Comparison of ENCODE assay signal across 8 mouse cellular contexts in the genomic region with DNA sequence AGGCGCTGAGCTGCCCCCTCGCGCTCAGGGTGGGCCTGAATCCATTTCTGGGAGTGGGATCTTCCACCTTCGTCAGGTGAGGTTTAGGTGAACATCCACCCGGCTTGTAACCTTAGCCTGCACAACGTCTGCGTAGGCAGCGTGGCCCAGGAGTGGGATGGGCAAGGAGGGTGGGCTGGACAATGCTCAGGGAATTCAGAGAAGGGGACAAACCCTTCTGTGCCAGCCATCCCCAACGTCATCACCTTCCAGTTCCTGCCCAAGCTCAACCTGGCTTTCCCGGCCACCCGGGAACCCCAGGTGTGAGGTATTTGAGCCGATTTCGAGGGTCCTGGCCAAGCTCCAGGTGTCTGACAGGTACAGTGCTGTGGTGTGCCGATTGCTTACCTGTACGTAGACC. TPM values are rescaled to one million over a fixed set of nuclear protein-coding genes. Genes with fewer than 3 reads are reported as not detected.
DNase-seq lines count a peak whose midpoint lies in the region; ATAC-seq and TF ChIP-seq lines count a peak whose summit lies in the region.

No protein-coding gene starts in this region.

- H3K4me1 ChIP-seq in liver, adult 2 months (ENCODE audit: control insufficient read depth, insufficient read depth, low read length): peaks cover 20% of the 10 kb centered on the region
- no peaks in the 10 kb centered on the region for H3K4me1 ChIP-seq in cerebellum, adult 2 months (ENCODE audit: control insufficient read depth, insufficient read depth, low read length)
- H3K4me1 ChIP-seq in forebrain, embryonic 16.5 days (replicated peaks; ENCODE audit: control insufficient read depth, insufficient read depth, low read length): peaks cover 13% of the 10 kb centered on the region

- peak overlapping the region; percentile 75 for H3K4me3 ChIP-seq in liver, adult 2 months (ENCODE audit: insufficient read depth, low read depth, low read length)
- peak overlapping the region; percentile 79 for H3K4me3 ChIP-seq in cerebellum, adult 2 months (replicated peaks; ENCODE audit: insufficient read depth, low read depth, low read length)
- H3K4me3 ChIP-seq in forebrain, embryonic 16.5 days (replicated peaks; ENCODE audit: low read length): peak overlapping the region; percentile 93
- peak overlapping the region; percentile 82 for H3K4me3 ChIP-seq in macrophage (ENCODE audit: inconsistent target)

- WGBS in liver, adult 2 months: 1% methylated on average over 15 of the region's 15 CpGs
- WGBS in cerebellum, adult 2 months: 4% methylated on average over 15 of the region's 15 CpGs
- WGBS in forebrain, embryonic 16.5 days: 8% methylated on average over 15 of the region's 15 CpGs
- WGBS in macrophage (ENCODE audit: missing documents): under 1% methylated on average over 14 of the region's 15 CpGs

- peak overlapping the region; percentile 98 for H3K4me2 ChIP-seq in forebrain, embryonic 16.5 days (ENCODE audit: low read length)

- no peak for TF ChIP-seq POLR2A in liver, adult 2 months (IDR thresholded peaks at IDR 0.05; ENCODE audit: extremely low read depth, insufficient read depth, low read length)
- no peak for TF ChIP-seq POLR2A in cerebellum, adult 2 months (IDR thresholded peaks at IDR 0.05; ENCODE audit: borderline replicate concordance, insufficient read depth, low read length)

- peak; percentile 14; the same call in 1 of the 2 replicates for ATAC-seq in forebrain, embryonic 16.5 days

- peaks cover 36% of the 10 kb centered on the region; the same call in 1 of the 2 replicates for H3K36me3 ChIP-seq in liver, adult 2 months (ENCODE audit: control insufficient read depth, insufficient read depth, low read length)
- peaks cover 17% of the 10 kb centered on the region for H3K36me3 ChIP-seq in forebrain, embryonic 16.5 days (ENCODE audit: control insufficient read depth, insufficient read depth)
- peaks cover 36% of the 10 kb centered on the region for H3K36me3 ChIP-seq in macrophage (ENCODE audit: inconsistent target)

- peaks cover 17% of the 10 kb centered on the region; the same call in 1 of the 2 replicates for H3K79me2 ChIP-seq in liver, adult 2 months (ENCODE audit: control insufficient read depth, insufficient read depth, low read length)
- H3K79me2 ChIP-seq in macrophage (ENCODE audit: inconsistent target): peaks cover 33% of the 10 kb centered on the region

- H3K27ac ChIP-seq in liver, adult 2 months (replicated peaks; ENCODE audit: insufficient read depth, low read depth, low read length): peak overlapping the region; percentile 60
- H3K27ac ChIP-seq in cerebellum, adult 2 months (ENCODE audit: insufficient read depth, low read length): peak overlapping the region; percentile 9; the same call in 1 of the 2 replicates
- H3K27ac ChIP-seq in forebrain, embryonic 16.5 days (ENCODE audit: low read length): peak overlapping the region; percentile 84
- peak overlapping the region; percentile 39 for H3K27ac ChIP-seq in macrophage

- no peaks in the 10 kb centered on the region for H3K27me3 ChIP-seq in liver, adult 2 months (ENCODE audit: control insufficient read depth, insufficient read depth, low read length)
- H3K27me3 ChIP-seq in cerebellum, adult 2 months (ENCODE audit: control insufficient read depth, insufficient read depth, low read length): no peaks in the 10 kb centered on the region
- no peaks in the 10 kb centered on the region for H3K27me3 ChIP-seq in forebrain, embryonic 16.5 days (replicated peaks; ENCODE audit: control insufficient read depth, insufficient read depth, low read length)

- H3K9ac ChIP-seq in liver, adult 2 months (ENCODE audit: low read depth, low read length): peak overlapping the region; percentile 82
- peak overlapping the region; percentile 97 for H3K9ac ChIP-seq in forebrain, embryonic 16.5 days (replicated peaks; ENCODE audit: low read depth, low read length)

- H3K9me3 ChIP-seq in forebrain, embryonic 16.5 days (ENCODE audit: control insufficient read depth, low read length): no peaks in the 10 kb centered on the region

- no peak for TF ChIP-seq CTCF in liver, adult 2 months (IDR thresholded peaks at IDR 0.05; ENCODE audit: low read depth, low read length)
- no peak for TF ChIP-seq CTCF in cerebellum, adult 2 months (IDR thresholded peaks at IDR 0.05; ENCODE audit: borderline replicate concordance, insufficient read depth, low read depth, low read length)

- no peak for DNase-seq in liver, adult 2 months (ENCODE audit: extremely low read depth, low read depth, low spot score)
- no peak for DNase-seq in liver
- DNase-seq in cerebellum, adult 2 months: peak in 1 of 2 experiments; percentile 47
- no peak for DNase-seq in gastrocnemius, adult 18-20 months (ENCODE audit: low spot score)
- no peak for DNase-seq in spleen, adult 12 weeks (ENCODE audit: low spot score)
- no peak for DNase-seq in right cerebral cortex, postnatal 4 days

RNA-seq across cellular contexts. Expression of a gene that starts 0.6 kb away (rescaled TPM):
- 87.8 and 131 TPM in 2 replicates for total RNA-seq in liver, adult 2 months (2014; rRNA removed)
- polyA plus RNA-seq in liver, adult 2 months (2012; rRNA removed): 75.0 and 111 TPM in 2 replicates
- 53.2 and 55.0 TPM in 2 replicates for polyA plus RNA-seq in cerebellum, adult 2 months (2012; rRNA removed)
- 26.3 and 27.2 TPM in 2 replicates for polyA plus RNA-seq in forebrain, embryonic 16.5 days (2015; fragmentation: Nextera tagmentation; extraction: Ambion mirVana)
- 10 to 100 TPM; 14.7 to 82.3 (median 36.8) TPM for total RNA-seq in macrophage (2018; cell fraction: chromatin; rRNA removed)
- total RNA-seq in macrophage (2018; cell fraction: cytosol; rRNA removed): 10 to 100 TPM; 39.2 to 89.3 (median 68.6) TPM
- 100 to 1,000 TPM in 19 of 26 experiments, 10 to 100 TPM in 7; 31.0 to 215 (median 113) TPM for total RNA-seq in macrophage (2018; cell fraction: nucleus; rRNA removed)
- 49.0 to 86.2 TPM (median 57.6 TPM) in 3 replicates for polyA plus RNA-seq in macrophage (2018)
- total RNA-seq in gastrocnemius, adult 18-20 months (2021): 10 to 100 TPM; 23.0 to 25.0 TPM

RNA-seq across cellular contexts. Expression of a gene that starts 16.8 kb away (rescaled TPM):
- total RNA-seq in liver, adult 2 months (2014; rRNA removed): 250 and 307 TPM in 2 replicates
- 153 and 185 TPM in 2 replicates for polyA plus RNA-seq in liver, adult 2 months (2012; rRNA removed)
- 49.8 and 52.2 TPM in 2 replicates for polyA plus RNA-seq in cerebellum, adult 2 months (2012; rRNA removed)
- polyA plus RNA-seq in forebrain, embryonic 16.5 days (2015; fragmentation: Nextera tagmentation; extraction: Ambion mirVana): 38.4 and 41.6 TPM in 2 replicates
- total RNA-seq in macrophage (2018; cell fraction: chromatin; rRNA removed): 10 to 100 TPM in 10 of 26 experiments, 1 to 10 TPM in 16; 1.3 to 16.5 (median 5.8) TPM
- total RNA-seq in macrophage (2018; cell fraction: cytosol; rRNA removed): 10 to 100 TPM in 11 of 26 experiments, 1 to 10 TPM in 15; 6.0 to 14.3 (median 9.6) TPM
- total RNA-seq in macrophage (2018; cell fraction: nucleus; rRNA removed): 10 to 100 TPM in 15 of 26 experiments, 1 to 10 TPM in 11; 2.0 to 25.0 (median 10.6) TPM
- 4.7 to 13.1 TPM (median 12.6 TPM) in 3 replicates for polyA plus RNA-seq in macrophage (2018)
- 100 to 1,000 TPM in 1 of 2 experiments, 10 to 100 TPM in 1; 86.0 to 147 TPM for total RNA-seq in gastrocnemius, adult 18-20 months (2021)

RNA-seq across cellular contexts. Expression of a gene that starts 18.4 kb away (rescaled TPM):
- 14.5 and 22.0 TPM in 2 replicates for total RNA-seq in liver, adult 2 months (2014; rRNA removed)
- 15.9 and 17.0 TPM in 2 replicates for polyA plus RNA-seq in liver, adult 2 months (2012; rRNA removed)
- 58.4 and 60.9 TPM in 2 replicates for polyA plus RNA-seq in cerebellum, adult 2 months (2012; rRNA removed)
- 46.5 and 47.0 TPM in 2 replicates for polyA plus RNA-seq in forebrain, embryonic 16.5 days (2015; fragmentation: Nextera tagmentation; extraction: Ambion mirVana)
- total RNA-seq in macrophage (2018; cell fraction: chromatin; rRNA removed): 100 to 1,000 TPM in 10 of 26 experiments, 10 to 100 TPM in 16; 52.3 to 143 (median 90.1) TPM
- 10 to 100 TPM; 30.8 to 61.1 (median 46.9) TPM for total RNA-seq in macrophage (2018; cell fraction: cytosol; rRNA removed)
- total RNA-seq in macrophage (2018; cell fraction: nucleus; rRNA removed): 100 to 1,000 TPM in 3 of 26 experiments, 10 to 100 TPM in 23; 41.2 to 111 (median 66.9) TPM
- 37.9 to 56.3 TPM (median 40.2 TPM) in 3 replicates for polyA plus RNA-seq in macrophage (2018)
- 10 to 100 TPM; 17.7 to 17.8 TPM for total RNA-seq in gastrocnemius, adult 18-20 months (2021)

RNA-seq across cellular contexts. Expression of a gene that starts 27.1 kb away (rescaled TPM):
- 455 and 516 TPM in 2 replicates for total RNA-seq in liver, adult 2 months (2014; rRNA removed)
- polyA plus RNA-seq in liver, adult 2 months (2012; rRNA removed): 82.7 and 98.8 TPM in 2 replicates
- polyA plus RNA-seq in cerebellum, adult 2 months (2012; rRNA removed): 434 and 456 TPM in 2 replicates
- 901 and 949 TPM in 2 replicates for polyA plus RNA-seq in forebrain, embryonic 16.5 days (2015; fragmentation: Nextera tagmentation; extraction: Ambion mirVana)
- 100 to 1,000 TPM in 7 of 26 experiments, 10 to 100 TPM in 19; 48.2 to 259 (median 88.5) TPM for total RNA-seq in macrophage (2018; cell fraction: chromatin; rRNA removed)
- 1,000 to 10,000 TPM in 13 of 26 experiments, 100 to 1,000 TPM in 13; 651 to 1,678 (median 1,040) TPM for total RNA-seq in macrophage (2018; cell fraction: cytosol; rRNA removed)
- total RNA-seq in macrophage (2018; cell fraction: nucleus; rRNA removed): 100 to 1,000 TPM in 25 of 26 experiments, 10 to 100 TPM in 1; 73.3 to 248 (median 137) TPM
- polyA plus RNA-seq in macrophage (2018): 1,052 to 1,678 TPM (median 1,580 TPM) in 3 replicates
- 100 to 1,000 TPM; 772 to 880 TPM for total RNA-seq in gastrocnemius, adult 18-20 months (2021)

RNA-seq across cellular contexts. Expression of a gene that starts 27.5 kb away (rescaled TPM):
- total RNA-seq in liver, adult 2 months (2014; rRNA removed): 31.0 and 35.0 TPM in 2 replicates
- 28.0 and 30.7 TPM in 2 replicates for polyA plus RNA-seq in liver, adult 2 months (2012; rRNA removed)
- 97.9 and 103 TPM in 2 replicates for polyA plus RNA-seq in cerebellum, adult 2 months (2012; rRNA removed)
- 322 and 334 TPM in 2 replicates for polyA plus RNA-seq in forebrain, embryonic 16.5 days (2015; fragmentation: Nextera tagmentation; extraction: Ambion mirVana)
- 10 to 100 TPM in 25 of 26 experiments, 1 to 10 TPM in 1; 9.0 to 65.0 (median 30.3) TPM for total RNA-seq in macrophage (2018; cell fraction: chromatin; rRNA removed)
- 10 to 100 TPM; 55.8 to 78.6 (median 65.6) TPM for total RNA-seq in macrophage (2018; cell fraction: cytosol; rRNA removed)
- total RNA-seq in macrophage (2018; cell fraction: nucleus; rRNA removed): 10 to 100 TPM; 21.6 to 71.3 (median 44.7) TPM
- 45.6 to 95.6 TPM (median 69.5 TPM) in 3 replicates for polyA plus RNA-seq in macrophage (2018)
- 10 to 100 TPM; 16.9 to 20.4 TPM for total RNA-seq in gastrocnemius, adult 18-20 months (2021)

Comparison
In these comparisons a context has a peak if more than half of its experiments do, and no peak if none do; other contexts are left out.
1. H3K27ac ChIP-seq: peak in every context shown above with its lines; median percentile 84 in forebrain, embryonic 16.5 days; 60 in liver, adult 2 months; 39 in macrophage; 9 in cerebellum, adult 2 months.